Mouse (Mus musculus) B cell, adult 62 days (primary cell): ENCODE results near the gene Cyp2g1. TPM values are rescaled to one million over a fixed set of nuclear protein-coding genes. Genes with fewer than 3 reads are reported as not detected.

Experiments used
- total RNA-seq: library from RNA; stranded (reverse); gene quantifications from 4 replicates; pipeline ENCODE4 v1.2.4, GENCODE M21; 2023

The Cyp2g1 gene
- not detected in 4 replicates for total RNA-seq

GRCm38 (mm10) chr7:26808592-26808991 is at the start of gene Cyp2g1:
TSS of gene Cyp2g1 (plus strand) at chr7:26808892.

GRCm38 (mm10) chr7:26835059-26835458 is 26.4 kb downstream of the Cyp2g1 start, which contains the start of gene Cyp2a5:
TSS of gene Cyp2a5 (plus strand) at chr7:26835305.

Other genes with a start within 250 kb of the Cyp2g1 start
- not detected in 4 replicates for gene Vmn1r185, start 190.4 kb upstream of the Cyp2g1 start, total RNA-seq
- gene Cyp2b23, start 122.5 kb upstream of the Cyp2g1 start, total RNA-seq, result not detected in 4 replicates
- gene Cyp2b19, start 51.8 kb upstream of the Cyp2g1 start, total RNA-seq, result not detected in 4 replicates
- gene Cyp2a5, start 26.4 kb downstream of the Cyp2g1 start, total RNA-seq, result not detected in 4 replicates
- not detected in 4 replicates for gene Cyp2a22, start 130.5 kb downstream of the Cyp2g1 start, total RNA-seq
- gene Cyp2a12, start 220.2 kb downstream of the Cyp2g1 start, total RNA-seq, result not detected in 4 replicates